In the genomic region with DNA sequence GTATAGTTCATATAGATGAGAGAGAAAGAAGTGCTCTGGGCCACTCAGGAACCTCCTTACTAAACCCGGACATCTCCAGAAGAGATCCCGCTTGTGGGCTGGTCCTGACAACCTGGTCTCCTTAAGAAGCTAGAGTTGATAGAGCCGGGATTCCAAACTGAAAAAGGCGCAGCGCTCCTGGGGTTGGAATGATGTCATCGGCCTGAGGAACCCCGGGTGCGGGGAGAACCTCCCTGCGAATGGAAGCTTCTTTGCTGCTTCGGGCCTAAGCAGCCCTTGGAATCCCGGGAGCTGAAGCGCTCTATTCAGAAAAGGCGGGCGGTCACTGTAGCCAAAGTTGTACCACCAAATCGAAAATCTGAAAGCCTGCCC, we compare ENCODE assay signal across 8 mouse cellular contexts. TPM values are rescaled to one million over a fixed set of nuclear protein-coding genes. Genes with fewer than 3 reads are reported as not detected.
DNase-seq lines count a peak whose midpoint lies in the region; ATAC-seq lines count a peak whose summit lies in the region.

No protein-coding gene starts in this region.

- H3K27ac ChIP-seq in kidney, embryonic 15.5 days: peak overlapping the region; percentile 98
- H3K27ac ChIP-seq in forebrain, embryonic 16.5 days (ENCODE audit: low read length): peak overlapping the region; percentile 63

- intact Hi-C loops in left cerebral cortex, postnatal 14 days (cut with DNase I): loop anchor here (2.0 kb wide), 1 partner anchor 54 kb away; the partner anchor contains the start of gene Kif3c

- H3K36me3 ChIP-seq in kidney, embryonic 15.5 days: no peaks in the 10 kb centered on the region
- H3K36me3 ChIP-seq in forebrain, embryonic 16.5 days (ENCODE audit: control insufficient read depth, insufficient read depth): no peaks in the 10 kb centered on the region

- H3K9me3 ChIP-seq in kidney, embryonic 15.5 days (replicated peaks): no peaks in the 10 kb centered on the region
- H3K9me3 ChIP-seq in forebrain, embryonic 16.5 days (ENCODE audit: control insufficient read depth, low read length): no peaks in the 10 kb centered on the region

- no peak for ATAC-seq in kidney, embryonic 15.5 days (replicated peaks; ENCODE audit: low FRiP score)
- ATAC-seq in forebrain, embryonic 16.5 days: no peak
- peak; percentile 7; the same call in 1 of the 2 replicates for ATAC-seq in megakaryocyte progenitor cell, adult 5-6 weeks (replicated peaks; ENCODE audit: poor library complexity)

- peaks cover 18% of the 10 kb centered on the region for H3K4me1 ChIP-seq in kidney, embryonic 15.5 days
- H3K4me1 ChIP-seq in forebrain, embryonic 16.5 days (replicated peaks; ENCODE audit: control insufficient read depth, insufficient read depth, low read length): peaks cover 16% of the 10 kb centered on the region

- peak overlapping the region; percentile 84 for H3K4me2 ChIP-seq in kidney, embryonic 15.5 days
- H3K4me2 ChIP-seq in forebrain, embryonic 16.5 days (ENCODE audit: low read length): peak overlapping the region; percentile 88

- 3% methylated on average over 15 of the region's 15 CpGs for WGBS in kidney, embryonic 15.5 days
- 2% methylated on average over 15 of the region's 15 CpGs for WGBS in forebrain, embryonic 16.5 days

- H3K9ac ChIP-seq in kidney, embryonic 15.5 days: peak overlapping the region; percentile 57
- peak overlapping the region; percentile 69 for H3K9ac ChIP-seq in forebrain, embryonic 16.5 days (replicated peaks; ENCODE audit: low read depth, low read length)

- H3K27me3 ChIP-seq in kidney, embryonic 15.5 days: no peaks in the 10 kb centered on the region
- no peaks in the 10 kb centered on the region for H3K27me3 ChIP-seq in forebrain, embryonic 16.5 days (replicated peaks; ENCODE audit: control insufficient read depth, insufficient read depth, low read length)

- no peak for DNase-seq in kidney, adult 8-10 months
- peak; percentile 42 for DNase-seq in MEL-GATA-1-ER (ENCODE audit: extremely low read depth, low read depth)
- no peak for DNase-seq in urinary bladder, adult 18-20 months (ENCODE audit: low spot score in 2 of 2)
- no peak for DNase-seq in yolk sac, embryonic 10.5 days (ENCODE audit: low spot score)
- DNase-seq in left cerebral cortex, postnatal 14 days (ENCODE audit: low spot score in 2 of 2): no peak

- H3K4me3 ChIP-seq in kidney, embryonic 15.5 days (replicated peaks): peak overlapping the region; percentile 87
- H3K4me3 ChIP-seq in forebrain, embryonic 16.5 days (replicated peaks; ENCODE audit: low read length): peak overlapping the region; percentile 94

RNA-seq across cellular contexts. Expression of gene Rab10, which starts 0.5 kb away (rescaled TPM):
- polyA plus RNA-seq in kidney, embryonic 15.5 days (2015; fragmentation: Nextera tagmentation; extraction: Ambion mirVana): 75.5 and 75.7 TPM in 2 replicates
- polyA plus RNA-seq in forebrain, embryonic 16.5 days (2015; fragmentation: Nextera tagmentation; extraction: Ambion mirVana): 135 and 155 TPM in 2 replicates
- 93.9 and 100 TPM in 2 replicates for total RNA-seq in megakaryocyte progenitor cell, adult 5-6 weeks (2015)
- 89.1 and 113 TPM in 2 replicates for total RNA-seq in megakaryocyte progenitor cell, adult 5-6 weeks (2017)
- 100 to 1,000 TPM; 168 to 172 TPM for total RNA-seq in left cerebral cortex, postnatal 14 days (2021)

RNA-seq across cellular contexts. Expression of gene Kif3c, which starts 54.6 kb away (rescaled TPM):
- polyA plus RNA-seq in kidney, embryonic 15.5 days (2015; fragmentation: Nextera tagmentation; extraction: Ambion mirVana): 10.8 and 11.0 TPM in 2 replicates
- 118 and 122 TPM in 2 replicates for polyA plus RNA-seq in forebrain, embryonic 16.5 days (2015; fragmentation: Nextera tagmentation; extraction: Ambion mirVana)
- total RNA-seq in megakaryocyte progenitor cell, adult 5-6 weeks (2015): 2.0 and 2.2 TPM in 2 replicates
- 1.4 and 1.6 TPM in 2 replicates for total RNA-seq in megakaryocyte progenitor cell, adult 5-6 weeks (2017)
- total RNA-seq in left cerebral cortex, postnatal 14 days (2021): 100 to 1,000 TPM; 210 to 212 TPM

Comparison
In these comparisons a context has a peak if more than half of its experiments do, and no peak if none do; other contexts are left out.
1. RNA of gene Kif3c, which starts 54.6 kb away (total RNA-seq): 210 to 212 TPM in left cerebral cortex, postnatal 14 days; 1.4 to 2.2 TPM in megakaryocyte progenitor cell, adult 5-6 weeks; every median in the first group is over 10 times any median in the second.